Mouse (Mus musculus) forebrain, embryonic 14.5 days (tissue): Measurements from ENCODE around the gene 1700017D01Rik. TPM values are rescaled to one million over a fixed set of nuclear protein-coding genes. Genes with fewer than 3 reads are reported as not detected.
"Not testable (repeated sequence)": the region's sequence is repeated elsewhere in the genome, so short reads cannot be mapped to it uniquely, and the experiment has no call there.

ENCODE experiments used
- ATAC-seq: fragments of 200-750 bp; cut with Nextera tagmentation; 2 replicates; pipeline ENCODE4 v1.8.0; 2017; ENCODE audit warnings: mild to moderate bottlenecking, moderate library complexity
- DNase-seq: peaks from one replicate; pipeline ENCODE4 v3.0.0-alpha.2; 2015; ENCODE audit warnings: low spot score
- H3K27ac ChIP-seq: fragments of 300-500 bp; sonication (generic); 2 replicates; pipeline ENCODE4 v1.5.1; 2014; ENCODE audit warnings: low read depth, mild to moderate bottlenecking, control low read depth, low read length, moderate library complexity
- H3K27me3 ChIP-seq: fragments of 300-500 bp; sonication (generic); replicated peaks from 2 replicates; pipeline ENCODE4 v1.6.1; 2014; ENCODE audit warnings: low read length, control low read depth, mixed read lengths; ENCODE audit not compliant: control insufficient read depth, insufficient read depth
- H3K36me3 ChIP-seq: fragments of 300-500 bp; sonication (generic); 2 replicates; pipeline ENCODE4 v1.6.1; 2014; ENCODE audit warnings: low read length, control low read depth; ENCODE audit not compliant: control insufficient read depth, insufficient read depth
- H3K4me1 ChIP-seq: fragments of 300-500 bp; sonication (generic); 2 replicates; pipeline ENCODE4 v1.6.1; 2014; ENCODE audit warnings: antibody characterized with exemption, low read length, control low read depth; ENCODE audit not compliant: control insufficient read depth, insufficient read depth
- H3K4me2 ChIP-seq: fragments of 300-500 bp; sonication (generic); 2 replicates; pipeline ENCODE4 v1.6.1; 2014; ENCODE audit warnings: mild to moderate bottlenecking, control low read depth, low read length
- H3K4me3 ChIP-seq: fragments of 300-500 bp; sonication (generic); 2 replicates; pipeline ENCODE4 v1.5.1; 2014; ENCODE audit warnings: low read depth, low read length, control low read depth
- H3K9ac ChIP-seq: fragments of 300-500 bp; sonication (generic); 2 replicates; pipeline ENCODE4 v1.6.1; 2014; ENCODE audit warnings: mild to moderate bottlenecking, low read length, control low read depth, moderate library complexity
- H3K9me3 ChIP-seq: fragments of 300-500 bp; sonication (generic); replicated peaks from 2 replicates; pipeline ENCODE4 v1.6.1; 2016; ENCODE audit warnings: low read length, control low read depth, mixed read lengths; ENCODE audit not compliant: control insufficient read depth
- WGBS: fragments of 180-500 bp; shearing (Covaris S2); extraction: QIAGEN DNeasy Blood & Tissue Kit; methylation state at CpG from one replicate; pipeline ENCODE4 v1.1.7; 2014; 5-methylcytosine and 5-hydroxymethylcytosine counted together
- polyA plus RNA-seq: library from polyadenylated mRNA; unstranded; fragments of >200 nt; fragmentation: Nextera tagmentation; extraction: Ambion mirVana; gene quantifications from 2 replicates; pipeline ENCODE4 v1.2.1, GENCODE M21; 2014

The 1700017D01Rik gene
- polyA plus RNA-seq, 1 experiment from 2014 or later = not detected

DNA sequence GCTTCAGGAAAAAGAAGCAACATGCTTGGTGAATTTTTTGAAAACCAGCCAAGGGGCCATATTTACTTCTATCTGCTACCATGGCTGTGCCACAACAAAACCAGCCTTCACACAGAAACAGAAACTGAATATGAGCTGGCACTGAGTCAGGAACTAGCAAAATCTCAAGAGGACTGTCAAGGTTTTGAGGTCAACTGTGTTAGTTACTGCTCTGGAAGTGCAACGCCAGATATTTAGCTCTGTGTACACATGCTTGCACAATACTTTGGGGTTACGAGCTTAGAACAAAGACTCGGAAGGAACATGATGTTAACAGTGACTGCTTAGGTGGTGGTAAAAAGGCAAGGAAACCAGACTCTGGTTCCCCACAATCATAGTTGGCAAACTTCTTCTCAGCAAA is 22.9 kb downstream of the 1700017D01Rik start:
- Histone ChIP-seq H3K4me3 (no peak overlapping the region), H3K9me3 (no peaks in the 10 kb centered on the region), H3K27me3 (no peaks in the 10 kb centered on the region), H3K27ac (no peak overlapping the region), H3K9ac (no peak overlapping the region), H3K4me1 (no peaks in the 10 kb centered on the region), H3K4me2 (no peak overlapping the region), H3K36me3 (no peaks in the 10 kb centered on the region)
- no peak for ATAC-seq
- 91% methylated on average over 3 of the region's 3 CpGs for WGBS
- no peak for DNase-seq

DNA sequence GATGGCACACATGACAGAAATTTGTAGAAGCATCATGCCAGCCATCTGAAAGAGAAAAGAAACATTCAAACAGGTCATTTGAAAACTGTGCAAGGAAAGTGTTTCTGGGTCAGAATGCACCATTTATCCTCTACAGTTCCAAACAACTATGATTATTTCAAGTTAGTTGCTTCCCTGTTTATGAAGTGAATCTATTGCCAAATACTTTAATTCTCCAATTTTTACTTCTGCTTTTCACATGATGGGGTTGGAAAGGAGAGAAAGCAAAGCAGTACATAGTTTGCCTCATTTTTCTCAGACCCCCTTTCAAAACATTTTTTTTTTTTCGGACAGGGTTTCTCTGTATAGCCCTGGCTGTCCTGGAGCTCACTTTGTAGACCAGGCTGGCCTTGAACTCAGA is 28.8 kb downstream of the 1700017D01Rik start:
- Histone ChIP-seq H3K27ac (no peak overlapping the region), H3K4me3 (no peak overlapping the region), H3K27me3 (no peaks in the 10 kb centered on the region), H3K4me1 (no peaks in the 10 kb centered on the region), H3K36me3 (no peaks in the 10 kb centered on the region), H3K9me3 (no peaks in the 10 kb centered on the region), H3K9ac (no peak overlapping the region), H3K4me2 (no peak overlapping the region)
- WGBS = 85% methylated on average over 1 of the region's 1 CpGs
- ATAC-seq (no peak), DNase-seq (no peak)

DNA sequence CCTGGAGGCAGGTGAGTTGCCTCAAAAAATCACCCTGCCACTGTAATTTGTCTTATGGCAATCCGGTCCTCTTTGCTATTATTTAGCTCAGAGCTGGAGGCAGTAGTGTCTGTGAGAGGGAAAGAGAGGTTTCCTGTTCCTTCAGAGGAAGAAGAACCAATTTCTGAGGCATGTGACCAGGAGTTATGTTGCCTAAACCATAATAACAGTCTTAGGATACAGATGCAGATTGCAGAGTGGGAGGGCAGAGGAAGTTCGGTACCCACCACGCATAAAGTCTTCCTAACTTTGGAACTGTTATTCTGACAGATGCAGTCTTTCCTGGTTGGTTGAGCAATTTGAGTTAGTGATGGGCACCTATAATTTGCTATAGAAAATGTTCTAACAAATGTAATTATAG is 32.3 kb downstream of the 1700017D01Rik start:
- Histone ChIP-seq H3K4me3 (no peak overlapping the region), H3K4me2 (no peak overlapping the region), H3K27me3 (peaks cover 3% of the 10 kb centered on the region), H3K4me1 (no peaks in the 10 kb centered on the region), H3K27ac (no peak overlapping the region), H3K36me3 (no peaks in the 10 kb centered on the region), H3K9ac (no peak overlapping the region), H3K9me3 (no peaks in the 10 kb centered on the region)
- WGBS = 82% methylated on average over 3 of the region's 3 CpGs
- ATAC-seq (no peak), DNase-seq (no peak)

DNA sequence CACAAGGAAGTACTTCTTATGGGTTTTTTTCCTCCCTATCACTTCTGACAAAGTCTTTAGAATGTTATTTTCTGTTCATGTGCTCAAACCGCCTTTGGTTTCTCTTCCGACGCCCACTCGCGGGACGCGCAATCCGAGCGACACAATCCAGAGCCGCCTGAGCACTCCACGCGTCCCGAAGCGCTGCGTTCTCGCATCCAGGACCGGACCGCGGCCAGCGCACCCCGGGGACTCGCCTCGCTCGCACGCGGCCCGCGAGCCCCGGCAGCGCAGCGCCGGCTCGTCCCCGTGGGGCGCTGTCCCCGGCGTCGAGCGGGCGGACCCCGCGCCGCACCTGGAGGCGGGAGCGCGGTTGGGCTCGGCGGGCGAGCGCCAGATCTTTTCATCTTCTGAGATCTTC is 38.5 kb downstream of the 1700017D01Rik start:
- not testable (repeated sequence) for ATAC-seq, H3K9ac ChIP-seq, DNase-seq

DNA sequence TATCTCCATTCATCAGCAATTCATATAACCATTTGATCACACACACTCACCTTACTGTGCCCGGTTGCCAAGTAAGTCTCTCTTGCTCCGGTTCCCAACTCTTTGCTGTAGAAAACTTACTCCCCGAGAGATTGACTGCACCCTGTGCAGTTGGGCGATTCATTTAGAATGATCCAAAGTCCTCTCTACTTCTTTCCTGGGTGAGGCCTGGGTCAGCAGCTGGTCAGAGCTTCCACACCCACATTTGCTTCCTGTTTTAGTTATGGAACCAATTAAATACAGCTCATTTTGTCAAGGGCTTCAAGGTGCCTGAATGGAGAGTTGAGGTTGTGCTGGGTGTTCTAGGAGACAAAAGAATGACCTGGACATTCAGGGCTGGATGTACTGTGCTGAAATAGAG is 49.7 kb downstream of the 1700017D01Rik start, which contains the start of gene Ms4a8a:
Gene Ms4a8a (minus strand): TSS at position 169 of the 400 bp plus-strand sequence.
- ATAC-seq (no peak), DNase-seq (no peak)
- Histone ChIP-seq H3K4me2 (no peak within 1 kb of the TSS), H3K36me3 (no peaks in the 10 kb centered on the region), H3K4me1 (no peaks in the 10 kb centered on the region), H3K4me3 (no peak within 1 kb of the TSS), H3K27ac (no peak within 1 kb of the TSS), H3K9me3 (no peaks in the 10 kb centered on the region), H3K27me3 (no peaks in the 10 kb centered on the region), H3K9ac (no peak within 1 kb of the TSS)
- WGBS = 84% methylated on average over 4 of the region's 4 CpGs

More for the DNA sequence above, 38.5 kb downstream of the 1700017D01Rik start:
- not testable (repeated sequence) for H3K27ac ChIP-seq, H3K36me3 ChIP-seq, H3K4me1 ChIP-seq, H3K27me3 ChIP-seq, H3K9me3 ChIP-seq
- Histone ChIP-seq H3K4me3 (peak overlapping the region; percentile 23), H3K4me2 (peak overlapping the region; percentile 47)
- WGBS = 5% methylated on average over 49 of the region's 50 CpGs

DNA sequence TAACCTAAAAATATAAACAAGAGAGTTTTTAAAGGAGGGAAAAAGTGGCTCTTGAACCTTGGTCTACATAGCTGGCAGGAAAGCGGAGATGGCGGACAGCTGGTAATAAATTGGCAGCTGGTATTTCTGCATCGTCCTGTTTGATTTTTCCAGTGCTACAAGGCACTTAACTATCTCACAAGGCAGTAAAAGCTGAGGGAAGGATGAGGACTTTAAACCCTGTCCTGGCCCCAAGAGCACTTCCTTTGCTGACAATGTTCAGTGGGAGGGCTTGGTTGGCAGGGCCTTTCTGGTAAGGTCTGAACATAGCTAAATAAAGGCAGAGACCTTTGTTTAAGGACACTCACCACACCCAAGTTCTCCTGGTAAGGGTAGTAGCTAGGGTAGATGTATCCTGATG is 60.3 kb downstream of the 1700017D01Rik start:
- DNase-seq (no peak), ATAC-seq (no peak)
- H3K4me2 ChIP-seq = no peak overlapping the region
- H3K4me1 ChIP-seq = no peaks in the 10 kb centered on the region
- no peaks in the 10 kb centered on the region for H3K36me3 ChIP-seq
- H3K27ac ChIP-seq = no peak overlapping the region
- H3K27me3 ChIP-seq = no peaks in the 10 kb centered on the region
- no peak overlapping the region for H3K9ac ChIP-seq
- no peak overlapping the region for H3K4me3 ChIP-seq
- no peaks in the 10 kb centered on the region for H3K9me3 ChIP-seq
- WGBS = 89% methylated on average over 3 of the region's 3 CpGs

DNA sequence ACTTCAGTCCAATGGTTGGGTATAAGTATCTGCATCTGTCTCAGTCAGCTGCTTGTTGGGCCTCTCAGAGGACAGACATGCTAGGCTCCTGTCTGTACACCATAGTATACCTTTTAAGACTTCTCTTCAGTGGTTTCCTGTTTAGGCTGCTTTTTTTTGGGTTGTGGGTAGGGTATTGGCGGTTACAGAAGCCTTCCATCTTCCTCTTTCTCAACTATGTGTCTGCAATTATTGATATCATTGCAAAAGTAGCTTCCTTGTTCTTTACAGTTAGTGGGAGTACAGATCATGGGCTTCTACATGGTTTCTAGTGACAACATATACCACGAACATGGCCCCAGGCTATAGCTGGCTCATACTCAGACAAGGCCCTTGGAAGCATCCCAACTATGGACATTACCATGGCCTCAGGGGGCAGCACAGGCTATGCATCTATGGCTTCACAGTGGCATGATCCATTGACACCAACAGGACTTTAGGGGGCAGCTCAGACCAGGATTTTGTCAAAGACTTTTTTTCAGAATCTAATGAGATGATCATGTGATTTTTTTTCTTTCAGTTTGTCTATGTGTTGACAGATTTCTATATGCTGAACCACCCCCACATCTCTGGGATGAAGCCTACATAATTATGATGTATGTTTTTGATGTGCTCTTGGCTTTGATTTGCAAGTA is 65.3 kb downstream of the 1700017D01Rik start:
- H3K4me3 ChIP-seq = no peak overlapping the region
- no peak overlapping the region for H3K4me2 ChIP-seq
- ATAC-seq (no peak), DNase-seq (no peak)
- H3K27me3 ChIP-seq = no peaks in the 10 kb centered on the region
- no peaks in the 10 kb centered on the region for H3K4me1 ChIP-seq
- no peaks in the 10 kb centered on the region for H3K9me3 ChIP-seq
- no peak overlapping the region for H3K9ac ChIP-seq
- H3K36me3 ChIP-seq = no peaks in the 10 kb centered on the region
- no peak overlapping the region for H3K27ac ChIP-seq
- WGBS = 86% methylated on average over 2 of the region's 2 CpGs

DNA sequence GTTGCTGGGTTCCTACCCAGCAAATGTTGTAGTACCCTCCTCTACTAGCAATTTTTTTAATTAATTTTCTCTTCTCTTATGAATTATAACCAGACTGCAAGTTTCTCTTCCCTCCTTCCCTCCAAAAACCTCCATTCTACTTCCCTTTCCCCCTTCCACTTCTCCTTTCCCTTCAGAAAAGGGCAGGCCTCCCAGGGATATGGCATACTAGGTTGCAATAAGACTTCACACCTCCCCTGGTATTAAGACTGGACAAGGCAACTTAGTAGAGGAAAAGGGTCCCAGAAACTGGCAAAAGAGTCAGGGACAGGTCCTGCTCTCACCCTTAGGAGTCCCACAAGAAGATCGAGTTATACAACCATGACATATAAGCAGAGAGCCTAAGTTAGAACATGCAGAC is 69.8 kb downstream of the 1700017D01Rik start:
- DNase-seq = no peak
- H3K4me3 ChIP-seq = no peak overlapping the region
- H3K27ac ChIP-seq = no peak overlapping the region
- H3K9ac ChIP-seq = no peak overlapping the region
- H3K27me3 ChIP-seq = no peaks in the 10 kb centered on the region
- H3K36me3 ChIP-seq = no peaks in the 10 kb centered on the region
- H3K4me2 ChIP-seq = no peak overlapping the region
- no peaks in the 10 kb centered on the region for H3K4me1 ChIP-seq
- WGBS = 90% methylated on average over 1 of the region's 1 CpGs
- no peaks in the 10 kb centered on the region for H3K9me3 ChIP-seq
- ATAC-seq = no peak

DNA sequence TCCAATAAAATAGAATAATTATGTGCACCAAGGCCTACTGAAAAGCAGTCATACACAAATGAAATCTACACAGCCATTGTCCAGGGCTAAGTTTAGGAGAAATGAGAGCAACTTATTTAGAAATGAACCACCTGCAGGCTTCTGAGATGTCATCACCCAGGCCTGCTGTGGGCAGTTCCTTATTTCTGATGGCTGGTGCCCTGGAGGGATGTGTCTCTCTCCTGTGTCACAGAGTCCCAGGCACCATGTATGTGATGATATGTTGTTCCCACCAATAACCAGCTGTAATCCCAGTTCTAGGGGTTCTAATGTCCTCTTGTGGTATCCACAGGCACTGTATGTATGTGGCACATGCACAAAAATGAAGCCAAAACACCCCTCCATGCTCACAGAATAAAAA is 70.7 kb downstream of the 1700017D01Rik start:
- Histone ChIP-seq H3K9me3 (no peaks in the 10 kb centered on the region), H3K4me3 (no peak overlapping the region), H3K4me1 (no peaks in the 10 kb centered on the region), H3K36me3 (no peaks in the 10 kb centered on the region), H3K27ac (no peak overlapping the region), H3K4me2 (no peak overlapping the region), H3K27me3 (no peaks in the 10 kb centered on the region), H3K9ac (no peak overlapping the region)
- ATAC-seq (no peak), DNase-seq (no peak)
